Mouse (Mus musculus) kidney, embryonic 15.5 days (tissue): ENCODE data around the gene Slit3. TPM values are rescaled to one million over a fixed set of nuclear protein-coding genes. Genes with fewer than 3 reads are reported as not detected.

Experiments
- ATAC-seq: fragments of 200-750 bp; cut with Nextera tagmentation; replicated peaks from 2 replicates; pipeline ENCODE4 v1.8.0; 2017; ENCODE audit warnings: moderate TSS enrichment; ENCODE audit not compliant: low FRiP score
- H3K27ac ChIP-seq: fragments of 300-500 bp; sonication (generic); 2 replicates; pipeline ENCODE4 v1.5.1; 2015; ENCODE audit warnings: mild to moderate bottlenecking, inconsistent platforms
- H3K27me3 ChIP-seq: fragments of 300-500 bp; sonication (generic); 2 replicates; pipeline ENCODE4 v1.6.1; 2015; ENCODE audit warnings: inconsistent platforms
- H3K36me3 ChIP-seq: fragments of 300-500 bp; sonication (generic); 2 replicates; pipeline ENCODE4 v1.6.1; 2015; ENCODE audit warnings: inconsistent platforms
- H3K4me1 ChIP-seq: fragments of 300-500 bp; sonication (generic); 2 replicates; pipeline ENCODE4 v1.6.1; 2015; ENCODE audit warnings: inconsistent platforms
- H3K4me2 ChIP-seq: fragments of 300-500 bp; sonication (generic); 2 replicates; pipeline ENCODE4 v1.6.1; 2015; ENCODE audit warnings: moderate library complexity, mild to moderate bottlenecking, inconsistent platforms
- H3K4me3 ChIP-seq: fragments of 300-500 bp; sonication (generic); replicated peaks from 2 replicates; pipeline ENCODE4 v1.5.1; 2015; ENCODE audit warnings: mild to moderate bottlenecking, inconsistent platforms
- H3K9ac ChIP-seq: fragments of 300-500 bp; sonication (generic); 2 replicates; pipeline ENCODE4 v1.6.1; 2015; ENCODE audit warnings: mild to moderate bottlenecking, inconsistent platforms
- H3K9me3 ChIP-seq: fragments of 300-500 bp; sonication (generic); replicated peaks from 2 replicates; pipeline ENCODE4 v1.6.1; 2016; ENCODE audit warnings: inconsistent platforms
- WGBS: fragments of 180-500 bp; shearing (Covaris S2); methylation state at CpG from one replicate; pipeline ENCODE4 v1.1.7; 2015; ENCODE audit warnings: mixed read lengths; 5-methylcytosine and 5-hydroxymethylcytosine counted together
- polyA plus RNA-seq: library from polyadenylated mRNA; unstranded; fragments of >200 nt; fragmentation: Nextera tagmentation; extraction: Ambion mirVana; gene quantifications from 2 replicates; pipeline ENCODE4 v1.2.1, GENCODE M21; 2015

Gene Slit3
- polyA plus RNA-seq, 1 experiment from 2014 or later, result 14.9 TPM

- no peaks in the 10 kb centered on the region for H3K36me3 ChIP-seq
- no peak overlapping the region for H3K9ac ChIP-seq
- H3K4me2 ChIP-seq, result peak overlapping the region; percentile 12
- H3K4me3 ChIP-seq, result no peak overlapping the region
- peak; percentile 50 for ATAC-seq
- H3K4me1 ChIP-seq, result peaks cover 35% of the 10 kb centered on the region
- no peaks in the 10 kb centered on the region for H3K27me3 ChIP-seq
- H3K27ac ChIP-seq, result no peak overlapping the region
- no peaks in the 10 kb centered on the region for H3K9me3 ChIP-seq
- 13% methylated on average over 9 of the region's 9 CpGs for whole genome bisulfite sequencing
Observed at GRCm38 (mm10) chr11:35204084-35204483, 83.1 kb downstream of the Slit3 start.

GRCm38 (mm10) chr11:35210728-35211682 is 90.0 kb downstream of the Slit3 start:
- H3K9ac ChIP-seq, result no peak overlapping the region
- no peak overlapping the region for H3K27ac ChIP-seq
- no peaks in the 10 kb centered on the region for H3K36me3 ChIP-seq
- H3K4me1 ChIP-seq, result peaks cover 15% of the 10 kb centered on the region
- no peaks in the 10 kb centered on the region for H3K9me3 ChIP-seq
- H3K4me3 ChIP-seq, result no peak overlapping the region
- 58% methylated on average over 14 of the region's 14 CpGs for WGBS
- H3K4me2 ChIP-seq, result no peak overlapping the region
- ATAC-seq, result peak; percentile 63
- no peaks in the 10 kb centered on the region for H3K27me3 ChIP-seq

- Histone ChIP-seq H3K9me3 (no peaks in the 10 kb centered on the region), H3K9ac (no peak overlapping the region), H3K36me3 (no peaks in the 10 kb centered on the region), H3K4me1 (no peaks in the 10 kb centered on the region), H3K27ac (no peak overlapping the region), H3K4me2 (no peak overlapping the region), H3K4me3 (no peak overlapping the region), H3K27me3 (peaks cover 6% of the 10 kb centered on the region; the same call in 1 of the 2 replicates)
- no peak for ATAC-seq
- 22% methylated on average over 4 of the region's 4 CpGs for whole genome bisulfite sequencing
Observed at GRCm38 (mm10) chr11:35224025-35224424, 103.0 kb downstream of the Slit3 start.

GRCm38 (mm10) chr11:35231361-35232090 is 110.5 kb downstream of the Slit3 start:
- no peak overlapping the region for H3K4me2 ChIP-seq
- 76% methylated on average over 10 of the region's 10 CpGs for WGBS
- H3K4me1 ChIP-seq, result no peaks in the 10 kb centered on the region
- no peak for ATAC-seq
- no peak overlapping the region for H3K4me3 ChIP-seq
- no peak overlapping the region for H3K27ac ChIP-seq
- no peaks in the 10 kb centered on the region for H3K36me3 ChIP-seq
- H3K9me3 ChIP-seq, result no peaks in the 10 kb centered on the region
- peaks cover 2% of the 10 kb centered on the region; the same call in 1 of the 2 replicates for H3K27me3 ChIP-seq
- no peak overlapping the region for H3K9ac ChIP-seq

GRCm38 (mm10) chr11:35232321-35232720 is 111.3 kb downstream of the Slit3 start:
- Histone ChIP-seq H3K9me3 (no peaks in the 10 kb centered on the region), H3K36me3 (no peaks in the 10 kb centered on the region), H3K9ac (no peak overlapping the region), H3K4me1 (no peaks in the 10 kb centered on the region), H3K4me3 (no peak overlapping the region), H3K27me3 (no peaks in the 10 kb centered on the region), H3K27ac (no peak overlapping the region), H3K4me2 (no peak overlapping the region)
- no peak for ATAC-seq
- WGBS, result 79% methylated on average over 4 of the region's 4 CpGs

- WGBS, result 90% methylated on average over 7 of the region's 7 CpGs
- no peak for ATAC-seq
Observed at GRCm38 (mm10) chr11:35241379-35241778, 120.4 kb downstream of the Slit3 start.

GRCm38 (mm10) chr11:35243597-35243996 is 122.6 kb downstream of the Slit3 start:
- ATAC-seq, result no peak
- H3K9ac ChIP-seq, result no peak overlapping the region
- H3K27me3 ChIP-seq, result peaks cover 8% of the 10 kb centered on the region
- H3K4me2 ChIP-seq, result no peak overlapping the region
- no peaks in the 10 kb centered on the region for H3K9me3 ChIP-seq
- no peaks in the 10 kb centered on the region for H3K4me1 ChIP-seq
- H3K27ac ChIP-seq, result no peak overlapping the region
- WGBS, result 83% methylated on average over 9 of the region's 9 CpGs
- no peaks in the 10 kb centered on the region for H3K36me3 ChIP-seq
- H3K4me3 ChIP-seq, result no peak overlapping the region

More at GRCm38 (mm10) chr11:35241379-35241778, 120.4 kb downstream of the Slit3 start:
- H3K27me3 ChIP-seq, result no peaks in the 10 kb centered on the region
- H3K27ac ChIP-seq, result no peak overlapping the region
- no peak overlapping the region for H3K4me2 ChIP-seq
- H3K36me3 ChIP-seq, result no peaks in the 10 kb centered on the region
- H3K4me3 ChIP-seq, result no peak overlapping the region
- H3K9me3 ChIP-seq, result no peaks in the 10 kb centered on the region
- H3K9ac ChIP-seq, result no peak overlapping the region
- H3K4me1 ChIP-seq, result no peaks in the 10 kb centered on the region

- no peak overlapping the region for H3K4me2 ChIP-seq
- WGBS, result 79% methylated on average over 7 of the region's 7 CpGs
Observed at GRCm38 (mm10) chr11:35244526-35244925, 123.5 kb downstream of the Slit3 start.

GRCm38 (mm10) chr11:35246623-35247022 is 125.6 kb downstream of the Slit3 start:
- Histone ChIP-seq H3K4me2 (no peak overlapping the region), H3K27me3 (peaks cover 19% of the 10 kb centered on the region), H3K4me1 (peaks cover 13% of the 10 kb centered on the region; the same call in 1 of the 2 replicates), H3K9me3 (no peaks in the 10 kb centered on the region), H3K36me3 (no peaks in the 10 kb centered on the region), H3K27ac (no peak overlapping the region), H3K4me3 (no peak overlapping the region), H3K9ac (no peak overlapping the region)
- ATAC-seq, result no peak
- 73% methylated on average over 3 of the region's 3 CpGs for WGBS

More at GRCm38 (mm10) chr11:35244526-35244925, 123.5 kb downstream of the Slit3 start:
- Histone ChIP-seq H3K27me3 (peaks cover 13% of the 10 kb centered on the region), H3K9ac (no peak overlapping the region), H3K9me3 (no peaks in the 10 kb centered on the region), H3K4me1 (no peaks in the 10 kb centered on the region), H3K36me3 (no peaks in the 10 kb centered on the region), H3K4me3 (no peak overlapping the region), H3K27ac (no peak overlapping the region)
- ATAC-seq, result no peak

GRCm38 (mm10) chr11:35248088-35248487 is 127.1 kb downstream of the Slit3 start:
- H3K4me2 ChIP-seq, result no peak overlapping the region
- H3K4me3 ChIP-seq, result no peak overlapping the region
- no peak for ATAC-seq
- 67% methylated on average over 5 of the region's 5 CpGs for WGBS
- peaks cover 25% of the 10 kb centered on the region for H3K27me3 ChIP-seq
- peaks cover 13% of the 10 kb centered on the region; the same call in 1 of the 2 replicates for H3K4me1 ChIP-seq
- no peak overlapping the region for H3K27ac ChIP-seq
- no peak overlapping the region for H3K9ac ChIP-seq
- H3K9me3 ChIP-seq, result no peaks in the 10 kb centered on the region
- no peaks in the 10 kb centered on the region for H3K36me3 ChIP-seq

- Histone ChIP-seq H3K36me3 (no peaks in the 10 kb centered on the region), H3K9ac (no peak overlapping the region), H3K9me3 (no peaks in the 10 kb centered on the region), H3K4me1 (peaks cover 13% of the 10 kb centered on the region; the same call in 1 of the 2 replicates), H3K27ac (no peak overlapping the region), H3K27me3 (peaks cover 31% of the 10 kb centered on the region), H3K4me3 (no peak overlapping the region), H3K4me2 (no peak overlapping the region)
- 13% methylated on average over 4 of the region's 4 CpGs for WGBS
- ATAC-seq, result no peak
Observed at GRCm38 (mm10) chr11:35250871-35251418, 129.9 kb downstream of the Slit3 start.

- Histone ChIP-seq H3K4me3 (no peak overlapping the region), H3K9ac (no peak overlapping the region), H3K27me3 (peaks cover 31% of the 10 kb centered on the region), H3K36me3 (no peaks in the 10 kb centered on the region), H3K9me3 (no peaks in the 10 kb centered on the region), H3K27ac (no peak overlapping the region), H3K4me1 (peaks cover 13% of the 10 kb centered on the region; the same call in 1 of the 2 replicates), H3K4me2 (no peak overlapping the region)
- ATAC-seq, result no peak
- 83% methylated on average over 4 of the region's 4 CpGs for WGBS
Observed at GRCm38 (mm10) chr11:35251910-35252309, 130.9 kb downstream of the Slit3 start.
